Mouse (Mus musculus) monocyte, adult 2 months (primary cell): ENCODE data around the gene Ly6g5b.

Experiments used
- DNase-seq, 2 experiments: peaks; one replicate each; pipeline ENCODE4 v3.0.0; 2022; ENCODE audit warnings: low spot score in 2 of 2, low read depth in 1 of 2

Ly6g5b gene

GRCm38 (mm10) chr17:35080710-35081109 lies 34.5 kb downstream of the Ly6g5b start:
- DNase-seq: no peak

- DNase-seq: no peak
Observed at GRCm38 (mm10) chr17:35080248-35080647, 35.0 kb downstream of the Ly6g5b start.

GRCm38 (mm10) chr17:35079778-35080177 lies 35.5 kb downstream of the Ly6g5b start:
- DNase-seq: no peak

- DNase-seq: peak in 1 of 2 experiments; percentile 16
Observed at GRCm38 (mm10) chr17:35077786-35078233, 37.4 kb downstream of the Ly6g5b start, which contains the start of gene Ly6g6d. Gene Ly6g6d, minus strand, starts transcription at chr17:35078065.

GRCm38 (mm10) chr17:35077285-35077684 lies 37.9 kb downstream of the Ly6g5b start:
- no peak for DNase-seq

- DNase-seq: no peak
Observed at GRCm38 (mm10) chr17:35076507-35077176, 38.6 kb downstream of the Ly6g5b start, which contains the start of gene Ly6g6e. Gene Ly6g6e, plus strand, starts transcription at chr17:35076902.

- DNase-seq: no peak
Observed at GRCm38 (mm10) chr17:35074097-35074496, 41.1 kb downstream of the Ly6g5b start.

GRCm38 (mm10) chr17:35071454-35071853 lies 43.8 kb downstream of the Ly6g5b start:
- DNase-seq: no peak

- no peak for DNase-seq
Observed at GRCm38 (mm10) chr17:35070556-35071229, 44.5 kb downstream of the Ly6g5b start.

GRCm38 (mm10) chr17:35068213-35068914 lies 46.9 kb downstream of the Ly6g5b start:
- no peak for DNase-seq

GRCm38 (mm10) chr17:35066084-35066483 lies 49.1 kb downstream of the Ly6g5b start, which contains the start of gene Mpig6b:
Gene Mpig6b, minus strand, starts transcription at chr17:35066184.
- DNase-seq: no peak

- no peak for DNase-seq
Observed at GRCm38 (mm10) chr17:35064951-35065947, 50.0 kb downstream of the Ly6g5b start, which contains the start of gene Ly6g6c. Gene Ly6g6c, plus strand, starts transcription at chr17:35065388.

GRCm38 (mm10) chr17:35064378-35064877 lies 50.8 kb downstream of the Ly6g5b start:
- DNase-seq: no peak
